In the genomic region with DNA sequence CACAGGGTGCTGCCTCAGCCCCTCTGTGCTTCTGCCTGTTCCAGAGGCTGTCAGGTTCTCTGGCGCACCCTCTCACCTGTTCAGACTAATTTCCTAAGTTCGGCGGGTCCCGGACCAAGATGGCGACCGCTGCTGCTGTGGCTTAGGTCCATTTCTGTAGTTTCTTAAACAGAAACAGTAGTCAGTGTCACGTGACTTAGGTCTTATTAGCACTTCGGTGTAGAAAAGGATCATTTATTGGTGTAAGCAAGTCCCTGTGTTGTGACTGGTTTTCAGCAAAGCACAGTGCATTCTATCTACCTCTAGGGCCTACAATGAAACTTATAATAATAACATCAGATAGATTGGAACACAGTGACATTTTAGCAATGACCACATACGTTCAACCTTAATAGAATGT, we compare ENCODE assay signal across 3 mouse cellular contexts.
A peak's percentile ranks its signal among the peaks of the same experiment; 100 is the strongest.
DNase-seq lines count a peak whose midpoint lies in the region.

No protein-coding gene starts in this region.

- DNase-seq in ES-CJ7 (ENCODE audit: low read depth, low spot score), result peak; percentile 68
- peak; percentile 80 for DNase-seq in R1 (ENCODE audit: low read depth, low spot score)
- peak; percentile 54 for DNase-seq in ZHBTc4 (ENCODE audit: low read depth, low spot score)
